Comparison of ENCODE assay signal across 7 mouse cellular contexts in genomic region chr5:137306439-137307005, GRCm38 (mm10). TPM values are rescaled to one million over a fixed set of nuclear protein-coding genes. Genes with fewer than 3 reads are reported as not detected.
DNase-seq lines count a peak whose midpoint lies in the region; ATAC-seq and TF ChIP-seq lines count a peak whose summit lies in the region.

No protein-coding gene starts in this region.

- no peak for TF ChIP-seq EP300 in stomach, postnatal 0 days (optimal IDR thresholded peaks at IDR 0.05)

- H3K9ac ChIP-seq in liver, embryonic 11.5 days (ENCODE audit: low read depth, low read length), result peak overlapping the region; percentile 96
- peak overlapping the region; percentile 98 for H3K9ac ChIP-seq in stomach, postnatal 0 days (ENCODE audit: low read length)

- H3K4me3 ChIP-seq in liver, embryonic 11.5 days (ENCODE audit: low read depth, low read length), result peak overlapping the region; percentile 95
- H3K4me3 ChIP-seq in stomach, postnatal 0 days (ENCODE audit: low read depth, low read length), result peak overlapping the region; percentile 96

- peak overlapping the region; percentile 68 for H3K4me2 ChIP-seq in liver, embryonic 11.5 days
- H3K4me2 ChIP-seq in stomach, postnatal 0 days (replicated peaks; ENCODE audit: low read depth), result peak overlapping the region; percentile 64

- H3K27me3 ChIP-seq in liver, embryonic 11.5 days (replicated peaks; ENCODE audit: control insufficient read depth, insufficient read depth, low read length), result no peaks in the 10 kb centered on the region
- H3K27me3 ChIP-seq in stomach, postnatal 0 days (ENCODE audit: control insufficient read depth, insufficient read depth, low read length), result no peaks in the 10 kb centered on the region

- H3K4me1 ChIP-seq in liver, embryonic 11.5 days (replicated peaks; ENCODE audit: control insufficient read depth, insufficient read depth, low read length), result peaks cover 36% of the 10 kb centered on the region
- no peaks in the 10 kb centered on the region; the same call in none of the 2 replicates for H3K4me1 ChIP-seq in stomach, postnatal 0 days (replicated peaks; ENCODE audit: control insufficient read depth, insufficient read depth)

- H3K36me3 ChIP-seq in liver, embryonic 11.5 days (ENCODE audit: control insufficient read depth, insufficient read depth, low read length), result peaks cover 48% of the 10 kb centered on the region
- peaks cover 23% of the 10 kb centered on the region for H3K36me3 ChIP-seq in stomach, postnatal 0 days (ENCODE audit: control insufficient read depth, insufficient read depth, low read length)

- peak; percentile 13 for DNase-seq in retina, postnatal 1 day
- no peak for DNase-seq in retina, embryonic 14.5 days (ENCODE audit: low spot score)
- DNase-seq in liver, embryonic 11.5 days (ENCODE audit: low spot score), result no peak
- DNase-seq in stomach, postnatal 0 days (ENCODE audit: low spot score), result no peak
- DNase-seq in gastrocnemius, adult 18-20 months (ENCODE audit: low spot score), result no peak
- DNase-seq in cerebellum, postnatal 14 days, result no peak

- H3K27ac ChIP-seq in liver, embryonic 11.5 days (ENCODE audit: low read depth, low read length), result peak overlapping the region; percentile 87
- H3K27ac ChIP-seq in stomach, postnatal 0 days (replicated peaks), result peak overlapping the region; percentile 93

- 11% methylated on average over 12 of the region's 12 CpGs for WGBS in liver, embryonic 11.5 days
- WGBS in stomach, postnatal 0 days, result 7% methylated on average over 12 of the region's 12 CpGs

- ATAC-seq in erythroid progenitor cell, adult 5-6 weeks (replicated peaks; ENCODE audit: low FRiP score, poor library complexity, severe bottlenecking), result 0 out of 2 replicates have a peak, but pooled peaks have one; percentile 10
- no peak for ATAC-seq in liver, embryonic 11.5 days (replicated peaks; ENCODE audit: low FRiP score)
- no peak for ATAC-seq in stomach, postnatal 0 days (ENCODE audit: low FRiP score, low TSS enrichment)

- TF ChIP-seq CTCF in stomach, postnatal 0 days (IDR thresholded peaks at IDR 0.05; ENCODE audit: low read depth), result no peak

- no peaks in the 10 kb centered on the region for H3K9me3 ChIP-seq in liver, embryonic 11.5 days (ENCODE audit: control insufficient read depth, low read length)
- H3K9me3 ChIP-seq in stomach, postnatal 0 days (ENCODE audit: control insufficient read depth, low read length), result no peaks in the 10 kb centered on the region

RNA-seq across cellular contexts. Expression of gene Srrt, which starts 1.0 kb away (rescaled TPM):
- 235 and 247 TPM in 2 replicates for total RNA-seq in erythroid progenitor cell, adult 5-6 weeks (2015; ENCODE audit: low replicate concordance)
- total RNA-seq in erythroid progenitor cell, adult 5-6 weeks (2017; ENCODE audit: low replicate concordance), result 557 and 577 TPM in 2 replicates
- polyA plus RNA-seq in liver, embryonic 11.5 days (2014; fragmentation: Nextera tagmentation; extraction: Ambion mirVana), result 165 and 169 TPM in 2 replicates
- 29.3 and 31.6 TPM in 2 replicates for polyA plus RNA-seq in stomach, postnatal 0 days (2015; fragmentation: Nextera tagmentation; extraction: Ambion mirVana)
- 10 to 100 TPM; 29.6 to 40.8 TPM for total RNA-seq in gastrocnemius, adult 18-20 months (2021)

RNA-seq across cellular contexts. Expression of gene Trip6, which starts 7.7 kb away (rescaled TPM):
- 1.4 TPM in 1 of 2 replicates, not detected in the other for total RNA-seq in erythroid progenitor cell, adult 5-6 weeks (2015; ENCODE audit: low replicate concordance)
- total RNA-seq in erythroid progenitor cell, adult 5-6 weeks (2017; ENCODE audit: low replicate concordance), result 1.8 and 7.2 TPM in 2 replicates
- 31.0 and 31.6 TPM in 2 replicates for polyA plus RNA-seq in liver, embryonic 11.5 days (2014; fragmentation: Nextera tagmentation; extraction: Ambion mirVana)
- 46.4 and 47.9 TPM in 2 replicates for polyA plus RNA-seq in stomach, postnatal 0 days (2015; fragmentation: Nextera tagmentation; extraction: Ambion mirVana)
- 1 to 10 TPM; 2.2 to 4.4 TPM for total RNA-seq in gastrocnemius, adult 18-20 months (2021)

RNA-seq across cellular contexts. Expression of gene Ufsp1, which starts 12.1 kb away (rescaled TPM):
- total RNA-seq in erythroid progenitor cell, adult 5-6 weeks (2015; ENCODE audit: low replicate concordance), result 50.8 and 61.2 TPM in 2 replicates
- 27.8 and 30.2 TPM in 2 replicates for total RNA-seq in erythroid progenitor cell, adult 5-6 weeks (2017; ENCODE audit: low replicate concordance)
- 13.3 and 13.5 TPM in 2 replicates for polyA plus RNA-seq in liver, embryonic 11.5 days (2014; fragmentation: Nextera tagmentation; extraction: Ambion mirVana)
- 11.0 and 11.4 TPM in 2 replicates for polyA plus RNA-seq in stomach, postnatal 0 days (2015; fragmentation: Nextera tagmentation; extraction: Ambion mirVana)
- 10 to 100 TPM; 19.1 to 20.8 TPM for total RNA-seq in gastrocnemius, adult 18-20 months (2021)

RNA-seq across cellular contexts. Expression of gene Ache, which starts 19.2 kb away (rescaled TPM):
- 261 and 288 TPM in 2 replicates for total RNA-seq in erythroid progenitor cell, adult 5-6 weeks (2015; ENCODE audit: low replicate concordance)
- 159 and 175 TPM in 2 replicates for total RNA-seq in erythroid progenitor cell, adult 5-6 weeks (2017; ENCODE audit: low replicate concordance)
- 22.7 and 23.3 TPM in 2 replicates for polyA plus RNA-seq in liver, embryonic 11.5 days (2014; fragmentation: Nextera tagmentation; extraction: Ambion mirVana)
- polyA plus RNA-seq in stomach, postnatal 0 days (2015; fragmentation: Nextera tagmentation; extraction: Ambion mirVana), result 10.0 and 12.2 TPM in 2 replicates
- 10 to 100 TPM; 25.0 to 27.7 TPM for total RNA-seq in gastrocnemius, adult 18-20 months (2021)

RNA-seq across cellular contexts. Expression of gene Slc12a9, which starts 26.9 kb away (rescaled TPM):
- total RNA-seq in erythroid progenitor cell, adult 5-6 weeks (2015; ENCODE audit: low replicate concordance), result 0.72 and 1.7 TPM in 2 replicates
- total RNA-seq in erythroid progenitor cell, adult 5-6 weeks (2017; ENCODE audit: low replicate concordance), result 0.15 and 0.64 TPM in 2 replicates
- polyA plus RNA-seq in liver, embryonic 11.5 days (2014; fragmentation: Nextera tagmentation; extraction: Ambion mirVana), result 6.4 and 7.0 TPM in 2 replicates
- 6.5 and 7.2 TPM in 2 replicates for polyA plus RNA-seq in stomach, postnatal 0 days (2015; fragmentation: Nextera tagmentation; extraction: Ambion mirVana)
- total RNA-seq in gastrocnemius, adult 18-20 months (2021), result 1 to 10 TPM; 2.0 to 2.2 TPM

Comparison
In these comparisons a context has a peak if more than half of its experiments do, and no peak if none do; other contexts are left out.
1. RNA of gene Srrt, which starts 1.0 kb away (total RNA-seq): 235 to 577 TPM in erythroid progenitor cell, adult 5-6 weeks; 29.6 to 40.8 TPM in gastrocnemius, adult 18-20 months; every median in the first group is over 4 times any median in the second.